Mouse (Mus musculus) 3134 (cell line): Measurements from ENCODE around the gene Cbwd1.
A peak's percentile ranks its signal among the peaks of the same experiment; 100 is the strongest.

Source experiments
- DNase-seq: peaks from one replicate; pipeline ENCODE4 v3.0.0-alpha.2; 2011; ENCODE audit warnings: low spot score; ENCODE audit not compliant: insufficient read length; ENCODE audit errors: extremely low read depth

The Cbwd1 gene

GRCm38 (mm10) chr19:24961172-24961962 lies at the start of gene Cbwd1:
TSS of gene Cbwd1 (minus strand) at chr19:24961610.
- DNase-seq = peak; percentile 98

GRCm38 (mm10) chr19:25008509-25008908 lies 47.1 kb upstream of the Cbwd1 start:
- DNase-seq = no peak

- DNase-seq = no peak
Observed at GRCm38 (mm10) chr19:25006686-25007085, 45.3 kb upstream of the Cbwd1 start.

GRCm38 (mm10) chr19:25003810-25004209 lies 42.4 kb upstream of the Cbwd1 start:
- no peak for DNase-seq

- DNase-seq = no peak
Observed at GRCm38 (mm10) chr19:25002828-25003227, 41.4 kb upstream of the Cbwd1 start.

- no peak for DNase-seq
Observed at GRCm38 (mm10) chr19:25002032-25002431, 40.6 kb upstream of the Cbwd1 start.

- DNase-seq = no peak
Observed at GRCm38 (mm10) chr19:25000153-25000552, 38.7 kb upstream of the Cbwd1 start.

- DNase-seq = peak; percentile 88
Observed at GRCm38 (mm10) chr19:24999201-24999886, 37.9 kb upstream of the Cbwd1 start, which contains the start of gene Dock8. TSS of gene Dock8 (plus strand) at chr19:24999534.

- DNase-seq = no peak
Observed at GRCm38 (mm10) chr19:24998561-24998960, 37.2 kb upstream of the Cbwd1 start.

GRCm38 (mm10) chr19:24996815-24997704 lies 35.6 kb upstream of the Cbwd1 start:
- DNase-seq = no peak

- peak; percentile 75 for DNase-seq
Observed at GRCm38 (mm10) chr19:24994900-24995299, 33.5 kb upstream of the Cbwd1 start.

- no peak for DNase-seq
Observed at GRCm38 (mm10) chr19:24993526-24993925, 32.1 kb upstream of the Cbwd1 start.

GRCm38 (mm10) chr19:24990138-24990822 lies 28.9 kb upstream of the Cbwd1 start:
- no peak for DNase-seq

GRCm38 (mm10) chr19:24988831-24989230 lies 27.4 kb upstream of the Cbwd1 start:
- DNase-seq = no peak

- no peak for DNase-seq
Observed at GRCm38 (mm10) chr19:24987355-24987754, 25.9 kb upstream of the Cbwd1 start.

GRCm38 (mm10) chr19:24985045-24985444 lies 23.6 kb upstream of the Cbwd1 start:
- no peak for DNase-seq

- no peak for DNase-seq
Observed at GRCm38 (mm10) chr19:24983857-24984498, 22.6 kb upstream of the Cbwd1 start.

GRCm38 (mm10) chr19:24983050-24983449 lies 21.6 kb upstream of the Cbwd1 start:
- no peak for DNase-seq

GRCm38 (mm10) chr19:24981294-24981693 lies 19.9 kb upstream of the Cbwd1 start:
- DNase-seq = peak; percentile 55
